Mouse (Mus musculus) liver, postnatal 0 days (tissue): ENCODE data around the gene Gpc5.

Experiments used
- CTCF ChIP-seq: sonication (generic); IDR thresholded peaks from 2 replicates; pipeline ENCODE4 v1.5.1; 2016; ENCODE audit warnings: antibody characterized with exemption, low read depth
- EP300 ChIP-seq: IDR thresholded peaks from 2 replicates; pipeline ENCODE4 v1.6.1; 2016; ENCODE audit warnings: antibody characterized with exemption, low read depth, mild to moderate bottlenecking

DNA sequence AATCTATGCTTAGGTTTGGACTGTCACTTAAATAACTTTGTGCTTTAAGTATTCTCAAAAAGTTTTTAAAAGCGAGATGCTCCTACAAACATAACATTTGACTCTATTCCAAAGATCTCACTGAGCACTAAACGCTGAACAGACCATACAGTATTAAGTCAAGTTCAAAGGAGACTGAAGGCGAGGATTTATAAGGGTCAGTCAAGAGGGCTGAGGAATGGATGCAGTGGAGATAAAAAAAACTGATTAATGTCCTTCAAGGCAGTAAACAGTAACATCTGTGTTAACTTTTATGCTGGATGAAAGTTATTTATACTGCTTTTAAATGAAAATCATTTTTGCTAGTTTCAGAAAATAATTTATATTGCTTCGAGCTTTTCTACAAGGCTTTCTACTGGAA is 906.9 kb downstream of the Gpc5 start:
- TF ChIP-seq CTCF (no peak), EP300 (no peak)
